ENCODE assay signal across 30 mouse cellular contexts in genomic region chr13:54191181-54191580, GRCm38 (mm10). TPM values are rescaled to one million over a fixed set of nuclear protein-coding genes. Genes with fewer than 3 reads are reported as not detected.
"Had no signal": no experiment of that assay in that cellular context is flagged by ENCODE, and none has a peak within 500 bp of the region (broad histone marks: within the 10 kb centered on the region; RNA-seq: fewer than 3 reads in every experiment).

No protein-coding gene starts in this region.

- ATAC-seq: intestine, embryonic 15.5 days; intestine, embryonic 16.5 days; intestine, postnatal 0 days had no signal

- H3K36me3 ChIP-seq: heart, embryonic 10.5 days; heart, embryonic 12.5 days; heart, embryonic 13.5 days; heart, embryonic 15.5 days; hindbrain, embryonic 10.5 days; hindbrain, embryonic 12.5 days; hindbrain, embryonic 13.5 days; hindbrain, embryonic 15.5 days; intestine, embryonic 15.5 days; kidney, embryonic 15.5 days had no signal

- H3K9me3 ChIP-seq: heart, embryonic 10.5 days; heart, embryonic 12.5 days; heart, embryonic 13.5 days; heart, embryonic 15.5 days; hindbrain, embryonic 10.5 days; hindbrain, embryonic 12.5 days; hindbrain, embryonic 13.5 days; hindbrain, embryonic 15.5 days; intestine, embryonic 15.5 days; kidney, embryonic 15.5 days had no signal

- H3K9ac ChIP-seq: heart, embryonic 12.5 days; heart, embryonic 13.5 days; heart, embryonic 15.5 days; intestine, embryonic 15.5 days had no signal

- DNase-seq: heart, postnatal 10 days; heart, postnatal 14 days; heart, postnatal 36 days; heart, postnatal 4 days; kidney, adult 11 months; kidney, adult 18-20 months; kidney, adult 2 months; kidney, adult 8-10 months; kidney, adult 9 months; kidney, postnatal 14 days; kidney, postnatal 25 days; layer of hippocampus, adult 9-11 months had no signal

- H3K27ac ChIP-seq: heart, embryonic 10.5 days; heart, embryonic 13.5 days; heart, embryonic 15.5 days; hindbrain, embryonic 10.5 days; hindbrain, embryonic 12.5 days; hindbrain, embryonic 13.5 days; hindbrain, embryonic 14.5 days; hindbrain, embryonic 15.5 days; hindbrain, postnatal 0 days; intestine, embryonic 15.5 days; kidney, embryonic 15.5 days; kidney, postnatal 0 days had no signal

- H3K4me1 ChIP-seq: hindbrain, embryonic 15.5 days had no signal

RNA-seq across cellular contexts. Expression of gene Hrh2, which starts 0.7 kb away (rescaled TPM):
- polyA plus RNA-seq: heart, embryonic 12.5 days; hindbrain, embryonic 11.5 days; kidney, embryonic 14.5 days; kidney, embryonic 15.5 days; kidney, embryonic 16.5 days had no signal
